23 mouse cellular contexts compared by ENCODE assay signal in the genomic region with DNA sequence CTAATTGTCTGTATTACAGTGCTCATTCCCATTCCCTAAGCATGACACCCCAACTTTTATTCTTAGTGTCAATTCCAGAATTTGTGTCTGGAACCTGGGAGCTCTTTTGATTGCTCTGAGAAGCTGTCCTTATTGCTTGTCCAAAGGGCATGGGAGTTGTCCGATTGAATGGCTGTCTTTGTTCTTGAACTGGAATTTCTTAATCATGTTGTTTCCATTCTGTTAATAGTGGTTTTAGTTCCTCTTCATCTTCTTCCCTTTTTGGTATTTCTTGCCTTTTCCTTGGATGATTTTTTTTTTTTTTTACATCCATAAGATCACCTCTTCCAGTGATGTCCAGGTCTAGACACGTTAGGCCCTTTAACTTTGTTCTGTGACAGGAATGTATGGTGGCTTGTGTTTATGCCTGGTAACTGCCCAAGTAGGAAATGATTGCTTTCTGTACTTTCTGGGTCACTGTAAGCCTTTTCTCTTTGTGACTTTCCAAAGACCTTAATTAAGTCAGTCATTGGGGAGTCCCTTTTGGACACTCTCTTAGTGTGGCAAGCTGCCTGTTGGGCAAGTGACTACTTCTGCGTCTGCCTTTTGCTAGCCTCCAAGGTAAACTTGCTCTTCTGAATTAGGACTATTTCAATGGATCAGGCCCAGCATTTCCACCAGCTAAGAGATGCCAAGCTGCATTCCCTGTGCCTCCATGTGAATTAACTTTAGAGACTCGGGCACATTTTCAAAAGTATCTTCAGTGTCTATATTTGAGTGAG. TPM values are rescaled to one million over a fixed set of nuclear protein-coding genes. Genes with fewer than 3 reads are reported as not detected.
DNase-seq lines count a peak whose midpoint lies in the region; ATAC-seq and TF ChIP-seq lines count a peak whose summit lies in the region.
"Had no signal": no experiment of that assay in that cellular context is flagged by ENCODE, and none has a peak within 500 bp of the region (broad histone marks: within the 10 kb centered on the region; RNA-seq: fewer than 3 reads in every experiment).

No protein-coding gene starts in this region.

- no peaks in the 10 kb centered on the region for H3K36me3 ChIP-seq in small intestine, adult 2 months (ENCODE audit: control insufficient read depth, insufficient read depth, low read length)
- H3K36me3 ChIP-seq in kidney, embryonic 15.5 days, result no peaks in the 10 kb centered on the region
- H3K36me3 ChIP-seq: embryonic facial prominence, embryonic 10.5 days; forebrain, embryonic 10.5 days; heart, embryonic 15.5 days; hindbrain, embryonic 10.5 days; hindbrain, embryonic 15.5 days had no signal

- peak overlapping the region; percentile 71 for H3K27ac ChIP-seq in small intestine, adult 2 months (ENCODE audit: insufficient read depth, low read depth, low read length)
- no peak overlapping the region for H3K27ac ChIP-seq in kidney, embryonic 15.5 days
- H3K27ac ChIP-seq: embryonic facial prominence, embryonic 10.5 days; forebrain, embryonic 10.5 days; heart, adult 2 months; heart, embryonic 15.5 days; hindbrain, embryonic 10.5 days; hindbrain, embryonic 15.5 days had no signal

- no peaks in the 10 kb centered on the region for H3K27me3 ChIP-seq in small intestine, adult 2 months (ENCODE audit: control insufficient read depth, insufficient read depth, low read length)
- peaks cover 14% of the 10 kb centered on the region; the same call in 1 of the 2 replicates for H3K27me3 ChIP-seq in kidney, embryonic 15.5 days
- H3K27me3 ChIP-seq: heart, embryonic 15.5 days; hindbrain, embryonic 15.5 days had no signal

- no peaks in the 10 kb centered on the region for H3K9me3 ChIP-seq in kidney, embryonic 15.5 days (replicated peaks)
- H3K9me3 ChIP-seq: embryonic facial prominence, embryonic 10.5 days; forebrain, embryonic 10.5 days; heart, embryonic 15.5 days; hindbrain, embryonic 10.5 days; hindbrain, embryonic 15.5 days had no signal

- intact Hi-C loops in heart, postnatal 25 days (cut with DNase I), result no loop called here

- peaks cover 19% of the 10 kb centered on the region; the same call in 1 of the 2 replicates for H3K4me1 ChIP-seq in small intestine, adult 2 months (ENCODE audit: control insufficient read depth, insufficient read depth, insufficient read length, low read length)
- no peaks in the 10 kb centered on the region for H3K4me1 ChIP-seq in kidney, embryonic 15.5 days
- H3K4me1 ChIP-seq: embryonic facial prominence, embryonic 10.5 days; forebrain, embryonic 10.5 days; heart, embryonic 15.5 days; hindbrain, embryonic 10.5 days; hindbrain, embryonic 15.5 days had no signal

- ATAC-seq in granulocyte monocyte progenitor cell, adult 5-6 weeks (replicated peaks; ENCODE audit: poor library complexity, severe bottlenecking), result peak; percentile 60
- ATAC-seq in kidney, embryonic 15.5 days (replicated peaks; ENCODE audit: low FRiP score), result no peak
- ATAC-seq in inflammation-experienced regulatory T-cells, adult 6 months, result no peak
- ATAC-seq: activated CD4-positive, CD25-positive, alpha-beta regulatory T cell, adult 4 months; forebrain, embryonic 14.5 days; intestine, postnatal 0 days; Patski had no signal

- peak; percentile 20 for DNase-seq in adrenal gland, postnatal 10 days
- no peak for DNase-seq in adrenal gland, adult (ENCODE audit: inconsistent age in 2 of 2, low spot score in 1 of 2)
- DNase-seq in heart, adult 18-20 months, result peak; percentile 21 to 31
- DNase-seq in heart, postnatal 25 days (ENCODE audit: low spot score), result no peak
- DNase-seq: adrenal gland, postnatal 25 days; gastrocnemius, postnatal 25 days; heart, postnatal 14 days had no signal

- H3K9ac ChIP-seq in kidney, embryonic 15.5 days, result no peak overlapping the region
- H3K9ac ChIP-seq: heart, embryonic 15.5 days; hindbrain, embryonic 15.5 days had no signal

- H3K4me3 ChIP-seq in small intestine, adult 2 months (ENCODE audit: low read depth, low read length), result no peak overlapping the region
- no peak overlapping the region for H3K4me3 ChIP-seq in kidney, embryonic 15.5 days (replicated peaks)
- H3K4me3 ChIP-seq: embryonic facial prominence, embryonic 10.5 days; erythroblast, embryonic 14.5 days; forebrain, embryonic 10.5 days; heart, adult 2 months; heart, embryonic 15.5 days; hindbrain, embryonic 10.5 days; hindbrain, embryonic 15.5 days had no signal

- no peak for TF ChIP-seq CTCF in small intestine, adult 2 months (IDR thresholded peaks at IDR 0.05; ENCODE audit: extremely low read depth, insufficient read length, insufficient replicate concordance, low read depth, low read length)

- 51% methylated on average over 4 of the region's 4 CpGs for WGBS in small intestine, adult 2 months
- 83% methylated on average over 4 of the region's 4 CpGs for WGBS in kidney, embryonic 15.5 days

- TF ChIP-seq POLR2A in small intestine, adult 2 months (IDR thresholded peaks at IDR 0.05; ENCODE audit: low read depth, low read length), result no peak

- no peak overlapping the region for H3K4me2 ChIP-seq in kidney, embryonic 15.5 days
- H3K4me2 ChIP-seq: heart, embryonic 11.5 days; heart, embryonic 15.5 days; hindbrain, embryonic 15.5 days had no signal

RNA-seq across cellular contexts. Expression of a gene that starts 12.3 kb away (rescaled TPM):
- total RNA-seq in adrenal gland, postnatal 10 days (2021), result 10 to 100 TPM; 18.2 to 32.6 TPM
- total RNA-seq in heart, adult 18-20 months (2021), result 10 to 100 TPM; 15.9 to 16.2 TPM
- total RNA-seq in heart, postnatal 25 days (2021), result 10 to 100 TPM; 18.7 to 18.9 TPM
- 26.0 and 28.3 TPM in 2 replicates for total RNA-seq in granulocyte monocyte progenitor cell, adult 5-6 weeks (2014; fragmentation: Nextera tagmentation)
- 28.8 and 43.0 TPM in 2 replicates for total RNA-seq in granulocyte monocyte progenitor cell, adult 5-6 weeks (2017)
- 0.83 and 2.6 TPM in 2 replicates for polyA plus RNA-seq in small intestine, adult 2 months (2012; rRNA removed)
- 5.2 and 5.7 TPM in 2 replicates for polyA plus RNA-seq in kidney, embryonic 15.5 days (2015; fragmentation: Nextera tagmentation; extraction: Ambion mirVana)
- polyA plus RNA-seq in inflammation-experienced regulatory T-cells, adult 6 months (2017; shearing (Covaris generic)), result 10 to 100 TPM in 2 of 3 experiments, 1 to 10 TPM in 1; 7.7 to 12.9 (median 11.1) TPM
- polyA plus RNA-seq: erythroblast, embryonic 14.5 days had no signal

Comparison
In these comparisons a context has a peak if more than half of its experiments do, and no peak if none do; other contexts are left out.
1. DNase-seq: peak in adrenal gland, postnatal 10 days (single experiment) and heart, adult 18-20 months (2 of 2); none in adrenal gland, adult (0 of 2) and heart, postnatal 25 days (single experiment).